Mouse (Mus musculus) limb, embryonic 14.5 days (tissue): ENCODE measurements around the gene Wfdc12. TPM values are rescaled to one million over a fixed set of nuclear protein-coding genes. Genes with fewer than 3 reads are reported as not detected.

Source experiments
- ATAC-seq: fragments of 200-750 bp; cut with Nextera tagmentation; 2 replicates; pipeline ENCODE4 v1.8.0; 2017; ENCODE audit warnings: low read depth, moderate number of reproducible peaks, moderate TSS enrichment; ENCODE audit not compliant: low FRiP score
- DNase-seq: peaks from one replicate; pipeline ENCODE4 v3.0.0-alpha.2; 2015; ENCODE audit warnings: low spot score
- H3K27ac ChIP-seq: fragments of 300-500 bp; sonication (generic); replicated peaks from 2 replicates; pipeline ENCODE4 v1.5.1; 2014; ENCODE audit warnings: low read depth, mild to moderate bottlenecking, low read length, moderate library complexity, mixed read lengths
- H3K27me3 ChIP-seq: fragments of 300-500 bp; sonication (generic); 2 replicates; pipeline ENCODE4 v1.6.1; 2014; ENCODE audit warnings: low read length, mixed read lengths; ENCODE audit not compliant: control insufficient read depth, insufficient read depth
- H3K36me3 ChIP-seq: fragments of 300-500 bp; sonication (generic); 2 replicates; pipeline ENCODE4 v1.6.1; 2014; ENCODE audit warnings: mild to moderate bottlenecking, low read length, moderate library complexity, mixed read lengths; ENCODE audit not compliant: control insufficient read depth, insufficient read depth
- H3K4me1 ChIP-seq: fragments of 300-500 bp; sonication (generic); 2 replicates; pipeline ENCODE4 v1.6.1; 2014; ENCODE audit warnings: antibody characterized with exemption, low read length, mixed read lengths; ENCODE audit not compliant: control insufficient read depth, insufficient read depth
- H3K4me2 ChIP-seq: fragments of 300-500 bp; sonication (generic); replicated peaks from 2 replicates; pipeline ENCODE4 v1.6.1; 2014; ENCODE audit warnings: low read depth, mild to moderate bottlenecking, low read length, moderate library complexity; ENCODE audit not compliant: severe bottlenecking
- H3K4me3 ChIP-seq: fragments of 300-500 bp; sonication (generic); replicated peaks from 2 replicates; pipeline ENCODE4 v1.5.1; 2014; ENCODE audit warnings: low read length
- H3K9ac ChIP-seq: fragments of 300-500 bp; sonication (generic); 2 replicates; pipeline ENCODE4 v1.6.1; 2014; ENCODE audit warnings: mild to moderate bottlenecking, low read depth, low read length, moderate library complexity; ENCODE audit not compliant: severe bottlenecking
- H3K9me3 ChIP-seq: fragments of 300-500 bp; sonication (generic); 2 replicates; pipeline ENCODE4 v1.6.1; 2016; ENCODE audit warnings: low read length; ENCODE audit not compliant: control insufficient read depth
- POLR2A ChIP-seq: fragments of 200-500 bp; IDR thresholded peaks from 2 replicates; pipeline ENCODE4 v1.8.0; 2012; ENCODE audit warnings: inconsistent platforms, mild to moderate bottlenecking, moderate library complexity, borderline replicate concordance; ENCODE audit not compliant: insufficient read depth, insufficient read length; ENCODE audit errors: extremely low read depth
- WGBS: fragments of 180-500 bp; shearing (Covaris S2); extraction: QIAGEN DNeasy Blood & Tissue Kit; methylation state at CpG from one replicate; pipeline ENCODE4 v1.1.7; 2014; 5-methylcytosine and 5-hydroxymethylcytosine counted together
- polyA plus RNA-seq, 2 experiments: library from polyadenylated mRNA; depleted of rRNA in 1 of 2; stranded (reverse) in 1 of 2; unstranded in 1 of 2; fragments of >200 nt; fragmentation: Nextera tagmentation in 1 of 2; extraction: Ambion mirVana in 1 of 2; gene quantifications; 2 replicates each; pipeline versions ENCODE4 v1.2.1 to v1.2.3; 2012 to 2014

Wfdc12 gene
- polyA plus RNA-seq, 2 experiments, result 0.30 TPM; not detected in 1

DNA sequence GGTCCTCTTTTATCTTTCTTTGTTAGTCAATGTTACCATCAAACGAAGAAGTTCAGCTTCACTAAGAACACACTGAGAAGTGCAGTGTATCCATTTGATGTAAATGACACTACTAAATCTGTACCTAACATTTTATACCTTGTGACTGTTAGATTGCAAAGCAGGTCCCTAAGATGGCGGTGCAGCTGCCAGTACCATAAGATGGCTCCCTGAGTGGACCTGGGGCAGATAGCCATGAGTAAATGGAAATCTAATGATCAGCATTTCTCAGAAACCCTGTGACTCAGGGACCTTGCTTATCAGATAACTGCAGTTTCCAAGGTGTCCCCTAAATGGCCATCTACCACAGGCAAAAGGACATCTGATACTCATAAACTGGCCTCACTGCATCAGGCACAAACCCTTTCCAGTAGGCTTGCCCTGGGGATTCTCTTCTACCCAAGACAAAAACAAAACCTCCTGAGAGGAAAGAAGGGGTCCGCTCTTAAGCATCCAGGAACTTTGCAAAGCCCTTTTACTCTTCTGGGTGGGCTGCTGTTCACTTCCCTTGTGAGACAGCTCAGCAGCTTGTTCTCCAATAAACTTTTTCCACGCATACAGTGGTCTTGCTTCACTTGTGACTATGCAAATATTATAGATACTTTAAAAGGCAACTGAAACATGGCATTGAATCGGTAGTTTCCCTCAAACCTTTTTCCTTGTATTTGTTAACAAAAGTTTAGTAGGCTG, 5.7 kb upstream of the Wfdc12 start:
- ATAC-seq (no peak), DNase-seq (no peak)
- no peak overlapping the region for H3K27ac ChIP-seq
- no peaks in the 10 kb centered on the region for H3K36me3 ChIP-seq
- no peak for TF ChIP-seq POLR2A
- H3K4me1 ChIP-seq, result no peaks in the 10 kb centered on the region
- H3K27me3 ChIP-seq, result no peaks in the 10 kb centered on the region
- no peak overlapping the region for H3K9ac ChIP-seq
- no peaks in the 10 kb centered on the region for H3K9me3 ChIP-seq
- H3K4me3 ChIP-seq, result no peak overlapping the region
- WGBS, result 72% methylated on average over 5 of the region's 5 CpGs
- no peak overlapping the region for H3K4me2 ChIP-seq

DNA sequence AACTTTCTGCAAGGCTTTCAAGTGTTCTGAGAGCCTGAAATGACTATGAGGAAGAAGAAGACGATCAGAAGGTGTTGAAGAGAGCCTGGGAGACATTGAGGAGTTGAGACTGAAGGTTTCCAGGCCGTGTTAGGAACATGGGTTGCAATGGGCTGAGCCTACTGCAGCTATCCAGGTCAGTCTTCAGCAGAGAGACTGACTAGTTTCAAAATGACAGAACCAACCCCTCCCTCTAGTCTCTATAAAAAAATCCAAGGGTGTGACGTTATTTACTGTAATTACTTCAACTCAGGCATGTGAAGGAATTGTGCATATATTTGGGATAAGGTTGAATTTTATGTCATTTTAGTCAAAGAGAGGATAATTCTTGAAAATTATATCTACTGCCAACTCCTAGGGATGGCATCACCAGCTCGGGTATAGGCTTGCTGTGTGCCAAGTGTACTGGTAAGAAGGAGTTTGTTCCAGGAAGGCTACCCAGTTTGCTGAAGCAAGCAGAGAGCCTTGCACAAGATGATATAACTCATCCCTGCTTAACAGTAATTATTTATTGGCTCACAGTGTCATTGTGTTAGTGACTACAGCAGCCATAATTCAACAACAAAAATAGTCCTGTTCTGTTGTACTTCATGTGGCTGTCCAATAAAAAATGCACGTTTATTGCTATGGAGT, 4.7 kb upstream of the Wfdc12 start:
- no peaks in the 10 kb centered on the region for H3K36me3 ChIP-seq
- H3K27ac ChIP-seq, result no peak overlapping the region
- no peak overlapping the region for H3K4me3 ChIP-seq
- H3K4me1 ChIP-seq, result no peaks in the 10 kb centered on the region
- no peaks in the 10 kb centered on the region for H3K9me3 ChIP-seq
- 70% methylated on average over 5 of the region's 5 CpGs for WGBS
- no peak for TF ChIP-seq POLR2A
- no peak overlapping the region for H3K9ac ChIP-seq
- ATAC-seq (no peak), DNase-seq (no peak)
- H3K27me3 ChIP-seq, result no peaks in the 10 kb centered on the region
- no peak overlapping the region for H3K4me2 ChIP-seq

DNA sequence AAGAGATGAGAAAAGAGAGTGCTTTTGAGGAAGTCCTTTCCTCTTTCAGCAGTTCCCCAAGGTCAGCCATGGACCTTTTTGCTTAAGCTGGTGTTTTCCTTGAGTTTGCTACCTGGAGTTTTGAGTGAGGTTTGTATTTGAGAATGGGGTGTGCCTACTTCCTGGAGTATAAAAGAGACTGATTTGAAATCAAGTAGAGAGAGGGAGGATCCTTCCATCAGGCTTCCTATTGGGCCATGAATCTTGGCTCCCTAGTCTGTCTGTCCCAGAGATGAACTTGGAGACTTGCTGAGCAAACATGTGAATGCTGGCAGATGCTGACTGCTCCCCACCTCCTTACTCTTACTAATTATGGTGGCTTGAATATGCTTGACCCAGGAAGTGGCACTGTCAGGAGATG, 1.9 kb upstream of the Wfdc12 start:
- no peaks in the 10 kb centered on the region for H3K4me1 ChIP-seq
- no peak overlapping the region for H3K4me3 ChIP-seq
- no peaks in the 10 kb centered on the region for H3K27me3 ChIP-seq
- no peak for DNase-seq
- H3K9me3 ChIP-seq, result no peaks in the 10 kb centered on the region
- H3K4me2 ChIP-seq, result no peak overlapping the region
- H3K9ac ChIP-seq, result no peak overlapping the region
- no peaks in the 10 kb centered on the region for H3K36me3 ChIP-seq
- no peak overlapping the region for H3K27ac ChIP-seq
- no peak for TF ChIP-seq POLR2A
- no peak for ATAC-seq

DNA sequence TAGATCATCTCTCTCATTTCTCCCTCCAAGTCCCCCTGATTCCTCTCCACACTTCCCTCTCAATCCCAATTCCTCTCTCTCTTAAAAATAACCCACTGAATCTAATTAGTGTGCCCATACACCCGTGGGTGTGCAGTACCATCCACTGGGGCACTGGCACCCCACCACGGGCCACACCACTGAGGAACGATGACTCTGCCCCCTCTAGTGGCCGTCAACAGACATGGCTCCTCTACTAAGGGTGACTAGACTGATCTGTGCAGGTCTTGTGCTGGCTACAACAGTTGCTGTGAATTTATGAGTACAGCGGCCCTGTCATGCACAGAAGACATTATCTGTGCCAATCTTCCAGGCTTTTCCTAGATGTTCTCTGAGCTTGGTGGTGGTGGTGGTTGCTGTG, 1.7 kb downstream of the Wfdc12 start:
- Histone ChIP-seq H3K27me3 (no peaks in the 10 kb centered on the region), H3K9me3 (no peaks in the 10 kb centered on the region), H3K4me1 (no peaks in the 10 kb centered on the region; the same call in 1 of the 2 replicates), H3K9ac (no peak overlapping the region), H3K27ac (no peak overlapping the region), H3K36me3 (no peaks in the 10 kb centered on the region), H3K4me3 (no peak overlapping the region), H3K4me2 (no peak overlapping the region)
- DNase-seq (no peak), ATAC-seq (no peak)
- TF ChIP-seq POLR2A, result no peak
- WGBS, result 25% methylated on average over 5 of the region's 5 CpGs

DNA sequence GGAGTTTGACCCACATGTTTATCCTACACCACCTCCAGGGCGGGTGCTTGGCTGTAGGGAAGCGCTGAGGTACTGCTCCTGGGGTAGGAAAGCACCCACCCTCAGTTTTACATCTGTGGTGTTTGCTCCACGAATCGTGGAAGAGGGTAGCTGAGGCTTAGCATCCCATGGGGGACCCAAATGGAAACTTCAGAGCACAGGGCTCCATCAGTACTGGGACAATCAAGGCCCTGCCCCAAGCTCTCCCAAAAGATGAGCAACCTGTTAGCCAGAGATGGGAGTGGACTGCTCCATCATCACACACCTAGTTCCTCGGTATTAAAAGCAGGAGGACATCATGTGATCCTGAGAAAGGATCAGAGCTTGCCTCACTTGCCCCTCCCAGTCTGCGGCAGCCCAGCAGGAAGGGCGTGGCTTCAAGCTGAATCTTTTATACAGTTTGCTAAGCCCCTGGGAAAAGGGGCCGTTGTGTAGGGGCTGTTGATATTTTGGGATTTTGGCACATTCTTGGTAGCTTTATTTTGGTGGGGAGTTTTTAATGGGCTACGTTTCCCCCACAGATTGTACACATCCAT, 6.2 kb downstream of the Wfdc12 start:
- no peak for TF ChIP-seq POLR2A
- DNase-seq (no peak), ATAC-seq (no peak)
- Histone ChIP-seq H3K9ac (no peak overlapping the region), H3K27me3 (no peaks in the 10 kb centered on the region), H3K36me3 (no peaks in the 10 kb centered on the region), H3K27ac (no peak overlapping the region), H3K4me1 (peaks cover 5% of the 10 kb centered on the region), H3K4me2 (no peak overlapping the region), H3K9me3 (no peaks in the 10 kb centered on the region), H3K4me3 (no peak overlapping the region)
- WGBS, result 42% methylated on average over 9 of the region's 9 CpGs
